Mouse (Mus musculus): ENCODE measurements around the gene Ttll13.

Gene Ttll13

GRCm38 (mm10) chr7:80215398-80215797, 30.8 kb upstream of the Ttll13 start:
- DNase-seq = peak; percentile 77 to 87

GRCm38 (mm10) chr7:80216566-80216965, 29.6 kb upstream of the Ttll13 start:
- DNase-seq = peak in 1 of 2 experiments; percentile 33

GRCm38 (mm10) chr7:80218666-80219065, 27.5 kb upstream of the Ttll13 start:
- no peak for DNase-seq

GRCm38 (mm10) chr7:80220237-80220797, 25.9 kb upstream of the Ttll13 start:
- DNase-seq = no peak

GRCm38 (mm10) chr7:80221179-80221750, 24.9 kb upstream of the Ttll13 start:
- no peak for DNase-seq

- no peak for DNase-seq
Measured at GRCm38 (mm10) chr7:80227065-80227464, 19.1 kb upstream of the Ttll13 start.

- no peak for DNase-seq
Measured at GRCm38 (mm10) chr7:80230196-80230595, 16.0 kb upstream of the Ttll13 start.

GRCm38 (mm10) chr7:80231971-80232488, 14.1 kb upstream of the Ttll13 start:
- DNase-seq = peak in 1 of 2 experiments; percentile 58

GRCm38 (mm10) chr7:80232489-80233029, 13.6 kb upstream of the Ttll13 start, which contains the start of the genes Cib1 and Gdpgp1:
TSS of gene Cib1 (minus strand) at chr7:80232813.
TSS of gene Gdpgp1 (plus strand) at chr7:80232865.
- DNase-seq = peak; percentile 87 to 96

- no peak for DNase-seq
Measured at GRCm38 (mm10) chr7:80233799-80234198, 12.4 kb upstream of the Ttll13 start.

GRCm38 (mm10) chr7:80238542-80238941, 7.6 kb upstream of the Ttll13 start:
- no peak for DNase-seq

GRCm38 (mm10) chr7:80241661-80242060, 4.5 kb upstream of the Ttll13 start:
- no peak for DNase-seq

GRCm38 (mm10) chr7:80244851-80245250, 1.3 kb upstream of the Ttll13 start:
- DNase-seq = no peak

- no peak for DNase-seq
Measured at GRCm38 (mm10) chr7:80246859-80247258, 683 bp downstream of the Ttll13 start.

GRCm38 (mm10) chr7:80252437-80252836, 6.3 kb downstream of the Ttll13 start:
- no peak for DNase-seq

- no peak for DNase-seq
Measured at GRCm38 (mm10) chr7:80252886-80253285, 6.7 kb downstream of the Ttll13 start.

GRCm38 (mm10) chr7:80255981-80256380, 9.8 kb downstream of the Ttll13 start:
- DNase-seq = no peak

GRCm38 (mm10) chr7:80257706-80258105, 11.5 kb downstream of the Ttll13 start:
- DNase-seq = no peak

GRCm38 (mm10) chr7:80260625-80261371, 14.6 kb downstream of the Ttll13 start, which contains the start of gene Ngrn:
TSS of gene Ngrn (plus strand) at chr7:80261215.
- DNase-seq = peak; percentile 83 to 88

- DNase-seq = no peak
Measured at GRCm38 (mm10) chr7:80261372-80261990, 15.3 kb downstream of the Ttll13 start.

GRCm38 (mm10) chr7:80264606-80265005, 18.4 kb downstream of the Ttll13 start:
- no peak for DNase-seq

GRCm38 (mm10) chr7:80267764-80268163, 21.6 kb downstream of the Ttll13 start:
- no peak for DNase-seq
